Mouse (Mus musculus) gastrocnemius, postnatal 14 days (tissue): ENCODE results near the gene Pus7. TPM values are rescaled to one million over a fixed set of nuclear protein-coding genes. Genes with fewer than 3 reads are reported as not detected.

Source experiments
- DNase-seq: peaks from one replicate; pipeline ENCODE4 v3.0.0; 2021; ENCODE audit warnings: mixed read lengths
- intact Hi-C: fragments of 180-260 bp; cut with DNase I; formaldehyde crosslinking; loops from one replicate; pipeline ENCODE4 v1.15.1; 2025; ENCODE audit warnings: low total_unique reads
- long read RNA-seq, 2 experiments: library from polyadenylated mRNA; stranded (forward); transcript quantifications; one replicate each; pipeline ENCODE4 v2.0.0; 2021
- total RNA-seq, 2 experiments: library from RNA; stranded (reverse); gene quantifications; 2 replicates each; pipeline ENCODE4 v1.2.3; 2021

The Pus7 gene
- total RNA-seq, result 10 to 100 TPM in 1 of 2 experiments, 1 to 10 TPM in 1; 8.8 to 13.0 TPM
- long read RNA-seq, experiment 1, partial matches to known transcripts, result 1 of 5 reads
- long read RNA-seq, experiment 1, other reads (novel, unspliced or antisense), result 0 of 5 reads
- long read RNA-seq, experiment 2, transcript Pus7-201 (16 exons, 3,407 nt), result major isoform, 21 of 24 reads
- long read RNA-seq, experiment 2, partial matches to known transcripts, result 2 of 24 reads
- long read RNA-seq, experiment 2, other reads (novel, unspliced or antisense), result 1 of 24 reads

GRCm38 (mm10) chr5:23782931-23783877, at the start of gene Pus7:
TSS of gene Pus7 (minus strand) at chr5:23783711.
- peak; percentile 88 for DNase-seq
- intact Hi-C loops, result no loop called here

- DNase-seq, result peak; percentile 34
- intact Hi-C loops, result no loop called here
These were observed 47.6 kb upstream of the Pus7 start for GRCm38 (mm10) chr5:23830897-23831752.

GRCm38 (mm10) chr5:23826321-23827004, 43.0 kb upstream of the Pus7 start:
- intact Hi-C loops, result no loop called here

GRCm38 (mm10) chr5:23824171-23824733, 40.7 kb upstream of the Pus7 start:
- DNase-seq, result no peak
- intact Hi-C loops, result no loop called here

More at GRCm38 (mm10) chr5:23826321-23827004, 43.0 kb upstream of the Pus7 start:
- DNase-seq, result peak; percentile 76

- intact Hi-C loops, result no loop called here
These were observed 38.8 kb upstream of the Pus7 start for GRCm38 (mm10) chr5:23822306-23822705.

GRCm38 (mm10) chr5:23816681-23817080, 33.2 kb upstream of the Pus7 start:
- intact Hi-C loops, result no loop called here
- DNase-seq, result peak; percentile 7

More at GRCm38 (mm10) chr5:23822306-23822705, 38.8 kb upstream of the Pus7 start:
- no peak for DNase-seq

GRCm38 (mm10) chr5:23814841-23815240, 31.3 kb upstream of the Pus7 start:
- DNase-seq, result no peak
- intact Hi-C loops, result no loop called here

GRCm38 (mm10) chr5:23792726-23793125, 9.2 kb upstream of the Pus7 start:
- DNase-seq, result no peak
- intact Hi-C loops, result no loop called here

GRCm38 (mm10) chr5:23789078-23789612, 5.6 kb upstream of the Pus7 start:
- intact Hi-C loops, result no loop called here
- DNase-seq, result no peak

- intact Hi-C loops, result no loop called here
- DNase-seq, result no peak
These were observed 4.9 kb upstream of the Pus7 start for GRCm38 (mm10) chr5:23788390-23788830.

- DNase-seq, result peak; percentile 94
- intact Hi-C loops, result no loop called here
These were observed 4.3 kb upstream of the Pus7 start, which contains the start of gene Rint1 for GRCm38 (mm10) chr5:23787536-23788389. TSS of gene Rint1 (plus strand) at chr5:23787711.

- no peak for DNase-seq
- intact Hi-C loops, result no loop called here
These were observed 1.3 kb downstream of the Pus7 start for GRCm38 (mm10) chr5:23782051-23782810.

- intact Hi-C loops, result no loop called here
These were observed 2.3 kb downstream of the Pus7 start for GRCm38 (mm10) chr5:23781172-23781571.

GRCm38 (mm10) chr5:23780516-23780915, 3.0 kb downstream of the Pus7 start:
- intact Hi-C loops, result no loop called here
- no peak for DNase-seq

More at GRCm38 (mm10) chr5:23781172-23781571, 2.3 kb downstream of the Pus7 start:
- no peak for DNase-seq

- no peak for DNase-seq
- intact Hi-C loops, result no loop called here
These were observed 9.3 kb downstream of the Pus7 start for GRCm38 (mm10) chr5:23774186-23774585.

- no peak for DNase-seq
- intact Hi-C loops, result no loop called here
These were observed 12.4 kb downstream of the Pus7 start for GRCm38 (mm10) chr5:23771105-23771504.

- intact Hi-C loops, result no loop called here
- no peak for DNase-seq
These were observed 19.0 kb downstream of the Pus7 start for GRCm38 (mm10) chr5:23764557-23764956.
